Mouse (Mus musculus): Measurements from ENCODE around the gene Cpne5. TPM values are rescaled to one million over a fixed set of nuclear protein-coding genes. Genes with fewer than 3 reads are reported as not detected.

Cpne5 gene
- polyA plus RNA-seq, 1 experiment from 2014 or later: 12.9 TPM

GRCm38 (mm10) chr17:29237267-29237771, 648 bp downstream of the Cpne5 start:
- Histone ChIP-seq H3K4me3 (ENCODE audit: low read depth, low read length) (peak overlapping the region; percentile 63), H3K36me3 (ENCODE audit: control insufficient read depth, insufficient read depth, low read length) (no peaks in the 10 kb centered on the region), H3K9me3 (ENCODE audit: control insufficient read depth, low read length) (no peaks in the 10 kb centered on the region), H3K9ac (ENCODE audit: low read length) (peak overlapping the region; percentile 58), H3K27ac (ENCODE audit: low read depth) (no peak overlapping the region), H3K27me3 (replicated peaks; ENCODE audit: control insufficient read depth, insufficient read depth, low read length) (peaks cover 8% of the 10 kb centered on the region; the same call in 1 of the 2 replicates), H3K4me2 (ENCODE audit: low read length) (peak overlapping the region; percentile 99), H3K4me1 (replicated peaks; ENCODE audit: control insufficient read depth, insufficient read depth, low read length) (peaks cover 7% of the 10 kb centered on the region; the same call in 1 of the 2 replicates)
- ATAC-seq (replicated peaks; ENCODE audit: low FRiP score, low TSS enrichment, low read depth) (0 out of 2 replicates have a peak, but pooled peaks have one; percentile 28), DNase-seq (ENCODE audit: low spot score) (peak; percentile 68)
- WGBS: 2% methylated on average over 32 of the region's 32 CpGs

GRCm38 (mm10) chr17:29236111-29236510, 1.9 kb downstream of the Cpne5 start:
- H3K27ac ChIP-seq (ENCODE audit: low read depth): no peak overlapping the region
- no peak overlapping the region for H3K9ac ChIP-seq (ENCODE audit: low read length)
- ATAC-seq (replicated peaks; ENCODE audit: low FRiP score, low TSS enrichment, low read depth) (no peak), DNase-seq (ENCODE audit: low spot score) (no peak)
- no peaks in the 10 kb centered on the region for H3K9me3 ChIP-seq (ENCODE audit: control insufficient read depth, low read length)
- peaks cover 8% of the 10 kb centered on the region; the same call in 1 of the 2 replicates for H3K27me3 ChIP-seq (replicated peaks; ENCODE audit: control insufficient read depth, insufficient read depth, low read length)
- H3K36me3 ChIP-seq (ENCODE audit: control insufficient read depth, insufficient read depth, low read length): no peaks in the 10 kb centered on the region
- H3K4me2 ChIP-seq (ENCODE audit: low read length): no peak overlapping the region
- peaks cover 7% of the 10 kb centered on the region; the same call in 1 of the 2 replicates for H3K4me1 ChIP-seq (replicated peaks; ENCODE audit: control insufficient read depth, insufficient read depth, low read length)
- H3K4me3 ChIP-seq (ENCODE audit: low read depth, low read length): no peak overlapping the region
- WGBS: 62% methylated on average over 7 of the region's 7 CpGs

- Histone ChIP-seq H3K4me2 (ENCODE audit: low read length) (no peak overlapping the region), H3K36me3 (ENCODE audit: control insufficient read depth, insufficient read depth, low read length) (no peaks in the 10 kb centered on the region), H3K9ac (ENCODE audit: low read length) (no peak overlapping the region), H3K27me3 (replicated peaks; ENCODE audit: control insufficient read depth, insufficient read depth, low read length) (no peaks in the 10 kb centered on the region), H3K4me1 (replicated peaks; ENCODE audit: control insufficient read depth, insufficient read depth, low read length) (no peaks in the 10 kb centered on the region), H3K4me3 (ENCODE audit: low read depth, low read length) (no peak overlapping the region), H3K9me3 (ENCODE audit: control insufficient read depth, low read length) (no peaks in the 10 kb centered on the region), H3K27ac (ENCODE audit: low read depth) (no peak overlapping the region)
- no peak for ATAC-seq (replicated peaks; ENCODE audit: low FRiP score, low TSS enrichment, low read depth)
- no peak for DNase-seq (ENCODE audit: low spot score)
- 71% methylated on average over 10 of the region's 10 CpGs for WGBS
Measured at GRCm38 (mm10) chr17:29231109-29231508, 6.9 kb downstream of the Cpne5 start.

GRCm38 (mm10) chr17:29220631-29221030, 17.3 kb downstream of the Cpne5 start:
- DNase-seq (ENCODE audit: low spot score): no peak
- 74% methylated on average over 14 of the region's 14 CpGs for WGBS
- Histone ChIP-seq H3K9ac (ENCODE audit: low read length) (no peak overlapping the region), H3K4me1 (replicated peaks; ENCODE audit: control insufficient read depth, insufficient read depth, low read length) (no peaks in the 10 kb centered on the region), H3K4me3 (ENCODE audit: low read depth, low read length) (no peak overlapping the region), H3K9me3 (ENCODE audit: control insufficient read depth, low read length) (no peaks in the 10 kb centered on the region), H3K36me3 (ENCODE audit: control insufficient read depth, insufficient read depth, low read length) (no peaks in the 10 kb centered on the region), H3K27ac (ENCODE audit: low read depth) (no peak overlapping the region), H3K27me3 (replicated peaks; ENCODE audit: control insufficient read depth, insufficient read depth, low read length) (no peaks in the 10 kb centered on the region), H3K4me2 (ENCODE audit: low read length) (no peak overlapping the region)
- no peak for ATAC-seq (replicated peaks; ENCODE audit: low FRiP score, low TSS enrichment, low read depth)

- no peaks in the 10 kb centered on the region for H3K9me3 ChIP-seq (ENCODE audit: control insufficient read depth, low read length)
- WGBS: 58% methylated on average over 5 of the region's 5 CpGs
- no peak overlapping the region for H3K27ac ChIP-seq (ENCODE audit: low read depth)
- no peak for ATAC-seq (replicated peaks; ENCODE audit: low FRiP score, low TSS enrichment, low read depth)
- no peak overlapping the region for H3K4me2 ChIP-seq (ENCODE audit: low read length)
- no peaks in the 10 kb centered on the region; the same call in 1 of the 2 replicates for H3K4me1 ChIP-seq (replicated peaks; ENCODE audit: control insufficient read depth, insufficient read depth, low read length)
- DNase-seq (ENCODE audit: low spot score): no peak
- H3K27me3 ChIP-seq (replicated peaks; ENCODE audit: control insufficient read depth, insufficient read depth, low read length): no peaks in the 10 kb centered on the region
- H3K4me3 ChIP-seq (ENCODE audit: low read depth, low read length): no peak overlapping the region
- no peak overlapping the region for H3K9ac ChIP-seq (ENCODE audit: low read length)
- H3K36me3 ChIP-seq (ENCODE audit: control insufficient read depth, insufficient read depth, low read length): no peaks in the 10 kb centered on the region
Measured at GRCm38 (mm10) chr17:29218017-29218416, 19.9 kb downstream of the Cpne5 start.

- no peaks in the 10 kb centered on the region for H3K9me3 ChIP-seq (ENCODE audit: control insufficient read depth, low read length)
- no peaks in the 10 kb centered on the region for H3K27me3 ChIP-seq (replicated peaks; ENCODE audit: control insufficient read depth, insufficient read depth, low read length)
- no peaks in the 10 kb centered on the region for H3K36me3 ChIP-seq (ENCODE audit: control insufficient read depth, insufficient read depth, low read length)
- no peak overlapping the region for H3K9ac ChIP-seq (ENCODE audit: low read length)
- ATAC-seq (replicated peaks; ENCODE audit: low FRiP score, low TSS enrichment, low read depth) (no peak), DNase-seq (ENCODE audit: low spot score) (no peak)
- H3K4me2 ChIP-seq (ENCODE audit: low read length): no peak overlapping the region
- H3K4me1 ChIP-seq (replicated peaks; ENCODE audit: control insufficient read depth, insufficient read depth, low read length): no peaks in the 10 kb centered on the region; the same call in 1 of the 2 replicates
- H3K4me3 ChIP-seq (ENCODE audit: low read depth, low read length): no peak overlapping the region
- H3K27ac ChIP-seq (ENCODE audit: low read depth): no peak overlapping the region
- WGBS: 58% methylated on average over 7 of the region's 7 CpGs
Measured at GRCm38 (mm10) chr17:29216078-29216477, 21.9 kb downstream of the Cpne5 start.

GRCm38 (mm10) chr17:29214655-29215054, 23.3 kb downstream of the Cpne5 start:
- Histone ChIP-seq H3K27ac (ENCODE audit: low read depth) (no peak overlapping the region), H3K9ac (ENCODE audit: low read length) (no peak overlapping the region), H3K9me3 (ENCODE audit: control insufficient read depth, low read length) (no peaks in the 10 kb centered on the region), H3K4me2 (ENCODE audit: low read length) (no peak overlapping the region), H3K4me3 (ENCODE audit: low read depth, low read length) (no peak overlapping the region), H3K27me3 (replicated peaks; ENCODE audit: control insufficient read depth, insufficient read depth, low read length) (no peaks in the 10 kb centered on the region), H3K36me3 (ENCODE audit: control insufficient read depth, insufficient read depth, low read length) (no peaks in the 10 kb centered on the region), H3K4me1 (replicated peaks; ENCODE audit: control insufficient read depth, insufficient read depth, low read length) (no peaks in the 10 kb centered on the region; the same call in 1 of the 2 replicates)
- ATAC-seq (replicated peaks; ENCODE audit: low FRiP score, low TSS enrichment, low read depth) (no peak), DNase-seq (ENCODE audit: low spot score) (no peak)
- 70% methylated on average over 10 of the region's 10 CpGs for WGBS

GRCm38 (mm10) chr17:29214193-29214456, 23.8 kb downstream of the Cpne5 start:
- 74% methylated on average over 4 of the region's 4 CpGs for WGBS
- H3K4me3 ChIP-seq (ENCODE audit: low read depth, low read length): no peak overlapping the region

More at GRCm38 (mm10) chr17:29214193-29214456, 23.8 kb downstream of the Cpne5 start:
- no peaks in the 10 kb centered on the region for H3K9me3 ChIP-seq (ENCODE audit: control insufficient read depth, low read length)
- no peak overlapping the region for H3K9ac ChIP-seq (ENCODE audit: low read length)
- no peak for ATAC-seq (replicated peaks; ENCODE audit: low FRiP score, low TSS enrichment, low read depth)
- no peaks in the 10 kb centered on the region for H3K27me3 ChIP-seq (replicated peaks; ENCODE audit: control insufficient read depth, insufficient read depth, low read length)
- no peaks in the 10 kb centered on the region for H3K36me3 ChIP-seq (ENCODE audit: control insufficient read depth, insufficient read depth, low read length)
- DNase-seq (ENCODE audit: low spot score): no peak
- no peak overlapping the region for H3K27ac ChIP-seq (ENCODE audit: low read depth)
- H3K4me2 ChIP-seq (ENCODE audit: low read length): no peak overlapping the region
- H3K4me1 ChIP-seq (replicated peaks; ENCODE audit: control insufficient read depth, insufficient read depth, low read length): no peaks in the 10 kb centered on the region; the same call in 1 of the 2 replicates
